Mouse (Mus musculus) erythroid progenitor cell, adult 5-6 weeks (primary cell): ENCODE measurements around the gene Cnpy2. TPM values are rescaled to one million over a fixed set of nuclear protein-coding genes. Genes with fewer than 3 reads are reported as not detected.
"Not testable (repeated sequence)": the region's sequence is repeated elsewhere in the genome, so short reads cannot be mapped to it uniquely, and the experiment has no call there.

ENCODE experiments used
- ATAC-seq: replicated peaks from 2 replicates; pipeline ENCODE4 v1.8.0; 2016; ENCODE audit warnings: moderate number of reproducible peaks, mild to moderate bottlenecking, moderate TSS enrichment, inconsistent platforms; ENCODE audit not compliant: poor library complexity, low FRiP score, severe bottlenecking
- total RNA-seq, 2 experiments: library from RNA; stranded (forward) in 1 of 2; stranded (reverse) in 1 of 2; fragments of 150-400 nt in 1 of 2; fragments of 186-747, 209-891 nt in 1 of 2; gene quantifications; 2 replicates each; pipeline versions ENCODE4 v1.2.3 to v1.2.4; 2015 to 2017; ENCODE audit warnings: low replicate concordance in 2 of 2

Gene Cnpy2
- total RNA-seq (2015; ENCODE audit: low replicate concordance) (40.7 and 44.4 TPM in 2 replicates), total RNA-seq (2017; ENCODE audit: low replicate concordance) (29.4 and 38.9 TPM in 2 replicates)

DNA sequence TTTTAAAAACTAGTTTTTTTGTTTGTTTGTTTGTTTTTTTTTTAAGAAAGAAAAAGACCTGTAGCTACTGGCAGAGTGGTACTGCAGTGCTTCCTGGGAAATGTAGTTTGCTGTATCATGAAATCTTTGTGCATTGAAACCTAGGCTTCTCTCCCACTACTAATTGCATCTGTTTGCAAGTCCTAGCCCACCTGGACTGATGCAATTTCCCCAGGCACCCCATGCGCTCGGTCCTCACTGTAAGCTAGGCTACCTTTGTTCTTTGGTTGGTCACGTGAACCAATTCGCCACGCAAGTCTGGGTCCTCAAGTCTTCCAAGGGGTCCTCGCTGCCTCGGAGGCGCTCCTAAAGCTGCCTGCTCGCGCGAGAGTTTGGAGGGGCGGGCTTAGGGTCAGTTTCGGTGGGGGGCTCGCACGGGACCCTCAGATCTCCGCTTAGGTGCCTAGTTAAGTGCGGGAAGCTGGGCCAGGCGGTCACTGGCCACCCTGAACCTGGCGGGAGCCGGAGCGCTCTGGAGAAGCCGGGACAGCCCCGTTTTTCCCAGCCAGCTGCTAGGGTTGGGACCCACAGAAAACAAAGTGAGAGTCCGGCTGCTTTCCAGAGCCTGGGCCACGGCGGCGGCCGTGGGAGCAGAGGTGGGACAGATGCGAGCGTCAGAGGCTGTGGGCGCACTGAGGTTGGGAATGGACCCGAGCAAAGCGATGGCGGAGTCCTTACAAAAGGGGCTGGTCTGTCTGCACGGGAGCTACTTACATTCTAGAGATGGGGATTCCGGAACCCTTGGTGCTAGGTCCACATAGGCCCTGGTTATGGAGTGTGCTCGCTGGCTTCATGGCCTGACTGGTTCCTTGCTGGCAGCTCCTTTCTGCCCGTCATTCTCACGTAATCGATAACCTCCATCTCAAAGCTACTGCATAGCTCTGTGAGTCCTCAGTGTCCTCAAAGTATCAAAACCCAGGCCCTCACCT, at the start of gene Cnpy2:
TSS of gene Cnpy2 (plus strand) at position 319 of the 968 bp plus-strand sequence.
- peak; percentile 77 for ATAC-seq

DNA sequence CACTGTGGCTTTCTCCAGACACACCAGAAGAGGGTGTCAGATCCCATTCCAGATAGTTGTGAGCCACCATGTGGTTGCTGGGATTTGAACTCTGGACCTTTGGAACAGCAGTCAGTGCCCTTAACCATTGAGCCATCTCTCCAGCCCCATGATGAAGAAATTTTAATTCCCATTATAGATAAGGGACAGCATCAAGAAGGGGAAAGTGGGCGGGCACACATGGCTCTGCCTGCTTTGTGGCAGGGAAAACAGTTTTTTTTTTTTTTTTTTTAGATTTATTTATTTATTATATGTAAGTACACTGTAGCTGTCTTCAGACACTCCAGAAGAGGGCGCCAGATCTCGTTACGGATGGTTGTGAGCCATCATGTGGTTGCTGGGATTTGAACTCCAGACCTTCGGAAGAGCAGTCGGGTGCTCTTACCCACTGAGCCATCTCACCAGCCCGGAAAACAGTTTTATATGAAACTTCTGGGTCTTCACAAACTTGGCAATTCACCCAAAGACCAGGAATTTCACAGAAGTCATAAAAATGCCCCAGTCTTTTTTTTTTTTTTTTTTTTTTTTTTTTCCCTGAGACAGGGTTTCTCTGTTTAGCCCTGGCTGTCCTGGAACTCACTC, 49.3 kb upstream of the Cnpy2 start:
- ATAC-seq: not testable (repeated sequence)

DNA sequence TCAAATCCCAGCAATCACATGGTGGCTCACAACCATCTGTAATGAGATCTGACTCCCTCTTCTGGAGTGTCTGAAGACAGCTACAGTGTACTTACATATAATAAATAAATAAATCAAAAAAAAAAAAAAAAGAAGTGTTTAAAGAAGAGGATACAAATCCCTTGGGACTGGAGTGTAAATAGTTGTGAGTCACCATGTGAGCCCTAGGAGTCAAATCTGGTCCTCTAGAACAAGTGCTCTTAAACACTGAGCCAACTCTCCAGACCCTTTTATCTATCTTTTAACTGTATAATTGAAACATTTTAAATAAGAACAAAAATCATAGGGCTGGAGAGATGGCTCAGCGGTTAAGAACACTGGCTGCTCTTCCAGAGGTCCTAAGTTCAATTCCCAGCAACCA, 46.9 kb upstream of the Cnpy2 start:
- ATAC-seq: not testable (repeated sequence)

DNA sequence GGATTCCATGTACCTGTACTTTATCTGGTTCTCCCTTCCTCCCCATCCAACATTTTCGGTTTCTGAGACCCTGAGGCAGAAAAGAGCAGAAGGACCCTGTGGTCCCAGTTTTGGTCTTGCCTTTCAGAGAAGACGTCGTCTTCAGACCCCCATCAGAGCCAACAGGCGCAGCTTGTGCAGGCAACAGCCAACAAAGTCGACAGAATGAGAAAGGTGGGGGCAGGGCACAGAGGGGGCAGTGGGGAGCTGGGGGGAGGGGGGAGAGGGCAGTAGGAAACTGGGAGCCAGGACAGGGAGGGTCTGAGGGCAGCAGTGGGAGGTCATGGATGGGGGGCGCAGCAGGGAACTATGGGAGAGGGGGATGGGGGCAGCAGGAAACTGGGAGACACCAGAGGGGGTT, 44.1 kb upstream of the Cnpy2 start:
- no peak for ATAC-seq

- no peak for ATAC-seq
Measured at GRCm38 (mm10) chr10:128280943-128281342, 41.3 kb upstream of the Cnpy2 start.

DNA sequence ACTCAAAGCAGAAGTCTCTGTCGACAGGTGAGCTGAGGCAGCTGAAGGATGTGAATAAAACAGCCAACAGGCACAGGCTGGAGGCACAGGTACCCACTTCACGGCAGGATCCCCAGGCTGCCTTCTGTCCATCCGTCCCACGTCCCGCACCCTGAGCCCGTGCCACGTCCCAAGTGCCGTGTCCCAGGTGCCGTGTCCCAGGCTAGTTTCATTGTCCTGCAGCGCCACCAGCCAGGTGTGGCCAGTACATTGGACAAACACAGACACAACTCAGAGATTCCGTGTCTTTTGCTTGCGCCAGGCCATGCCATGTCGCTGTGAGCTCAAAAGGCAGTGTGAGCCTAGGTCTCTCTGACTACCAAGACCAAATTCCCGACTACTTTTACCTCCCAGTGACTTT, 40.6 kb upstream of the Cnpy2 start:
- ATAC-seq: no peak

GRCm38 (mm10) chr10:128282886-128283450, 39.3 kb upstream of the Cnpy2 start:
- no peak for ATAC-seq

DNA sequence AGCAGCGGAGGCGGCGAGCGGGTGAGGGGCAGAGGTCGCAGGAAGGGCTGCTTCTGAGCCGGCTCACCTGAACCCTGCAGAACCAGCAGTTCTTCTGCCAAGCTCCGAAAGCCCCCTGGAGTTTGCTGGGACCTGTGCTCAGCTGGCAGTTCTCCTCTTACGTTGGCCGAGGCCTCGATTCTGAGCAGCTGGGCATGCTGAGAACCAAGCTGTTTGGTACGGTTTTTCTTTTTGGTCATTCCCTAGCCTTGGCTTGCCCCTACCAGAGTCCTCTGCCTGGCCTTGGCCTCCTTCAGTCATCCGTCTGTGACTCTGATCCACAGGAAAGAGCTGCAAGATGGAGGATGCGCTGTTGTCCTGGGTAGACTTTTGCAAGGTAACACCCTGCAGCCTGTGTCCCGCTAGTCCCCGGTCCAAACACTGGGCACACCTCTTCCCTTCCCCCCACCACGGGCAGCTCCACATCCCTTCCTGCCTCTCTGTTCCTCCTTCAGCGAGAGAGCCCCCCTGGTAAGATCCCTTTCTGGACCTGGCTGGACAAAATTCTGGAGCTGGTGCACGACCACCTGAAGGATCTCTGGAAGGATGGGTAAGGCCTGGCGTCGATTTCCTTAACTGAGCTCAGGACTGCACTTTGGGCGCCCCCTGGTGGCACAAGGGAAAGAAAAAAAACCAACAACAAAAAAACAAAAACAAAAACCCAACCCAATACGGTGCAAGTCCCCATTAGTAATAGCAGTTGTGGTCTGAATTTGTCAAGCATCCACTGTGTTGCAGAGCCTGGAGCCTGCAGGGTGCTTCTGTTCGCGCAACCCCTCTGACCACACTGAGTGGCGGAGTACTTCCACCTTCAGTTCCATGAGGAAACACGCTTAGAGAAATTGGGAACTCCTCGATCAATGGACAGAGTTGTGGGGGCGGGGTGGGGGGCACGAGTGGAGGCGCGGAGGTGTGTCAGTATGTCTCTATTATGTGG, 38.4 kb upstream of the Cnpy2 start:
- peak; percentile 67 for ATAC-seq

DNA sequence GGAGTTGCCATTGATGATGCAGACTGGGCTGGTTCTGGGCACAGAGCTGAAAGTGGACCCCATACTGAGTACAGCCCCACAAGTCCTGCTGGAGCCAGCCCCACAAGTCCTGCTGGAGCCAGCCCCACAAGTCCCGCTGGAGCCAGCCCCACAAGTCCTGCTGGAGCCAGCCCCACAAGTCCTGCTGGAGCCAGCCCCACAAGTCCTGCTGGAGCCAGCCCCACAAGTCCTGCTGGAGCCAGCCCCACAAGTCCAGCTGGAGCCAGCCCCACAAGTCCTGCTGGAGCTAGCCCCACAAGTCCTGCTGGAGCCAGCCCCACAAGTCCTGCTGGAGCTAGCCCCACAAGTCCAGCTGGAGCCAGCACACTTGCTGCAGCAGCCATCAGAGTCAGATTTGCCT, 31.7 kb upstream of the Cnpy2 start:
- not testable (repeated sequence) for ATAC-seq

DNA sequence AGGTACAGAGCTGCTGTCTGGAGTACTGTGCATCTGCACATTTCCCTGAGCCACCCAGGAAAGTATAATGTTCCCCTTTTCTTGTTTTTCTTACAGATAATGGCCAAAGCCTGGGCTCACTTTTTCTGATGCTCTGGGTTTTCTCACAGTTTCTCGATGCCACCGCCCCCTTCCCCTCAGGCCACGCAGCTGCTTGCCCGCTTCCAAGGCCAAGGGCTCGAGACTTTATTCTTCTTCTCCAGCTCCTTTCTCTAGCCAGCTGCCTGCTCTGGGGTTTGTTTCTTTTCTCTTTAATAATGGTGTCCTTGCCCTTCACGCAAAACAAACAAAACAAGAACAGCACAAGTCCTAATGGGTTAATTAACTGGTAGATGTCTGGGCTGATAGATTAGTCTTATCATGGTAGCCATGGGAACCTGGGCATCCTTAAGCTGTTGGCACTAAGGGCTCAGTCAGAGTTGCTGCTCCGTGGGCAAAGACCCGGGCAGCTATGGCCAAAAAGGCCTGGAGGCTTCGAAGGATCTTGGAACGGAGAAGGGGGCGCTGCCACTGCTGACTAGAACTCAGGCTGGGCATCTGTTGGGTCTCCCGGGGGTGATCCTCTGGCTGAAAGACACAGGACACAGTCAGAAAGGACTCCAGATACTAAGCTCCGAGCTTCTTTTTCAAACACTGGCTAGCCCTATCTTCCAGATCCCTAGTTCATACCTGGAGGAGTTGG, 25.7 kb upstream of the Cnpy2 start:
- no peak for ATAC-seq

GRCm38 (mm10) chr10:128297221-128297620, 25.0 kb upstream of the Cnpy2 start:
- ATAC-seq: no peak

GRCm38 (mm10) chr10:128297622-128298021, 24.6 kb upstream of the Cnpy2 start:
- ATAC-seq: no peak

GRCm38 (mm10) chr10:128298243-128298642, 24.0 kb upstream of the Cnpy2 start:
- no peak for ATAC-seq

DNA sequence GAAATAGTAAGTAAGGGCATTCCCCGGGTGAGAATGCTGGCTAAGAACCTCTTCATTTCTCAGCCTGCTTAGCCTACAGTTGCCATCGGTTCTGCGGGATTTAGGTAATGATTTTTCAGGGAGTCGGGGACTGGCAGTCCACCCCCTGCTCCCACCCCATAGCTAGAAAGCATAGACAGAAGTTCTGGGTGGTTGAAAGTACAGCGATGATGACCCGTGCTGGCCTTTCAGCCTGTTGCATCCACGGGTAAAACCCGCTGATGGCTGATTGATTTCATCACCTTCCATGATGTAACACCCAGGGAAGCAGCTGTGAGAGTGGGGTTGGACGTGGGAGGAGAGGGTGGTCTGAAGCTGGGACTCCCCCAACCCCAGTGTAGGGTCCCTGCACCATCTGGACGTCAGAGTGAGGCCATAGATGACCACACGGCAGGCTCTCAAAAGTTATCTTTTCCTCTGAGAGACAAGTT, 23.5 kb upstream of the Cnpy2 start, which contains the start of gene Il23a:
TSS of gene Il23a (minus strand) at position 51 of the 470 bp plus-strand sequence.
- ATAC-seq: no peak

GRCm38 (mm10) chr10:128302357-128302756, 19.9 kb upstream of the Cnpy2 start:
- ATAC-seq: peak; percentile 4; the same call in 1 of the 2 replicates

DNA sequence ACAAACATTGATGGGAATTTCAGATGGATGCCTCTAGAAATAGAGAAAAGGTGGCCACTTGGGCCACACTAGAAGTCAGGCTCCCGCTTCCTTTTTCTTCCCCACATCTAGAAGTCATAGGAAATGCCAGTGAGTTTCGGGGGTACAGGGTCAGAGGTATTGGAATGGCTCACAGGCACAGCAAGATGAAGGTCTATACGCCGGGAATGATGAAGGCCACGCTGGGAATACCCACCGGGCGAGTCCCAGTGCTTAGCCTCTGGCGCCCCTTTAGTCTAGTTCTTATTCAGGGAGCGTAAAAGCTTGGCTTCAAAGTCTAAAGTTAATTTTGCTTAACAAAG, 19.5 kb upstream of the Cnpy2 start:
- ATAC-seq: peak; percentile 55

DNA sequence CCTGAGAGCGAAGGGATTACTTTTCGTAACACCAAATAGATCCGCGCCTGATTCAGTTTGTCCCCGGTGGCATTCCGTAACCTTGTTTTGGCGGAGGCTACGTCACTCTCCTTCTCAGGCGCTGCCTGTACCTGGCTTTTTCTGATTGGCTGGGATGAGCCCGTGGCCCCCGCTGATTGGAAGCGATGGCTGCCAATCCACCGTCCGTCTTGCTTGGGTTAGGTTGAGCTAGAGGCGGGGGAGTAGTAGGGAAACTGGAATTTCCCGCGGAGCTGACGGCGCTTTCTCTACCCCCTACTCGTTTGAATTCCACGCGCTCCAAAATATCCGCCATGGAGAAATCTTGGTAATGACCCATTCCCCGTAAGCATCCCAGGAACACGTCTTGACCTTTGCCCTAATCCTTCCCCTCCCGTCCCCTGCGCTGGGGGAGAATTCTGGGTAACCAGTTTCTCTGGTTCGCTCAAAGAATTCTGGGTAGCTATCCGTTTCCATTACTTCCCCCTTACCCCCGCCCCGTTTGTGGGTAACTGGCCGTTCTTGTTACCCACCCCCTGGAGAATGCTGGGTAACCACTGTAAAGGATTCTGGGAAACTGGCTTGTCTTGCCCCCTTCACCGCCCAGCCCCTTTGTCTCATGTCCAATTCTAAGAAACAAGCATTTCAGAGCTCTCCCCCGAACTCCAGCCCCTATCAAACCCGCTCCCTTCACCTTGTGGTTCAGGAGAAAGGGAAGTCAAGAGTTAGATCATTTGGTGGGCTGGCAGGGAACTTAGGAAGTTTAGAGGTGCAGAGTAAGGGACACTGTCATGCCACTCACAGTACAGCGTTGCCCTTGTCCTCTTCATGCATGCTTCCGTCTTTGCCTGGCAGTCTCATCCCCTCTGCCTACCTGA, 18.9 kb upstream of the Cnpy2 start, which contains the start of gene Pan2:
TSS of gene Pan2 (plus strand) at position 210 of the 896 bp plus-strand sequence.
- ATAC-seq: peak; percentile 96

DNA sequence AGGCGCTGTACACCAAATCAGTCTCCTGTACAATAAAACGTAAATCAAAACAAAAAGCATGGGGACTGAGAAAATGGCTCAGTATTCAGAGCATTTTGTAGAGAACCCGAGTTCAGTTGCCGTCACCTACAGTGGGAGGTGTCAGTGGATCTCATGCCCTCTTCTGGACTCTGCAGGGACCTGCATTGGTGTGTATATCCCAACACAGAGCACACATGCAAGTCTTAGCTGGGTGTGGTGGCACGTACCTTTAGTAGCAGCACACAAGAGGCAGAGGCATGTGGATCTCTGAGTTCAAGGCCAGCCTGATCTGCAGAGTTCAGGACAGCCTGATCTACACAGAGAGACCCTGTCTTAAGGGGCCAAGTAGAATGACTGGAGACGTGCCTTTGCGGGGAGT, 12.6 kb upstream of the Cnpy2 start:
- ATAC-seq: no peak
